Mouse (Mus musculus) spleen, adult 2 months (tissue): ENCODE measurements around the gene Atp1b4. TPM values are rescaled to one million over a fixed set of nuclear protein-coding genes. Genes with fewer than 3 reads are reported as not detected.

ENCODE experiments used
- DNase-seq, 2 experiments: peaks; one replicate each; pipeline versions ENCODE4 v3.0.0 to v3.0.0-alpha.2; 2012 to 2021; ENCODE audit warnings: low spot score in 2 of 2, low read depth in 1 of 2
- H3K27ac ChIP-seq: fragments of 200-500 bp; 2 replicates; pipeline ENCODE4 v1.5.1; 2012; ENCODE audit warnings: low read length, inconsistent platforms; ENCODE audit not compliant: insufficient read depth
- H3K27me3 ChIP-seq: fragments of 200-500 bp; 2 replicates; pipeline ENCODE4 v1.6.1; 2012; ENCODE audit warnings: mild to moderate bottlenecking, moderate library complexity, low read length, inconsistent platforms; ENCODE audit not compliant: control insufficient read depth, insufficient read depth
- H3K36me3 ChIP-seq: fragments of 200-500 bp; 2 replicates; pipeline ENCODE4 v1.6.1; 2012; ENCODE audit warnings: mild to moderate bottlenecking, low read length, inconsistent platforms; ENCODE audit not compliant: control insufficient read depth, insufficient read depth
- H3K4me1 ChIP-seq: fragments of 200-500 bp; 2 replicates; pipeline ENCODE4 v1.6.1; 2011; ENCODE audit warnings: inconsistent platforms; ENCODE audit not compliant: control insufficient read depth, insufficient read depth, insufficient read length
- H3K4me3 ChIP-seq: fragments of 200-500 bp; 2 replicates; pipeline ENCODE4 v1.5.1; 2011; ENCODE audit warnings: mild to moderate bottlenecking, inconsistent platforms; ENCODE audit not compliant: insufficient read depth, insufficient read length; ENCODE audit errors: extremely low read depth
- CTCF ChIP-seq: fragments of 200-500 bp; IDR thresholded peaks from 2 replicates; pipeline ENCODE4 v1.5.1; 2011; ENCODE audit warnings: mild to moderate bottlenecking, inconsistent platforms; ENCODE audit not compliant: insufficient read depth, insufficient read length, insufficient replicate concordance; ENCODE audit errors: extremely low read depth
- POLR2A ChIP-seq: fragments of 200-500 bp; IDR thresholded peaks from 2 replicates; pipeline ENCODE4 v1.6.1; 2011; ENCODE audit warnings: low read depth, low read length, inconsistent platforms
- WGBS: fragments of 180-500 bp; shearing (Covaris S2); methylation state at CpG from one replicate; pipeline ENCODE4 v1.1.7; 2018; 5-methylcytosine and 5-hydroxymethylcytosine counted together
- polyA plus RNA-seq: library from polyadenylated mRNA; depleted of rRNA; stranded (reverse); fragments of >200 nt; gene quantifications from 2 replicates; pipeline ENCODE4 v1.2.3, GENCODE M21; 2012; rRNA removed

Atp1b4 gene
- polyA plus RNA-seq = not detected in 2 replicates

DNA sequence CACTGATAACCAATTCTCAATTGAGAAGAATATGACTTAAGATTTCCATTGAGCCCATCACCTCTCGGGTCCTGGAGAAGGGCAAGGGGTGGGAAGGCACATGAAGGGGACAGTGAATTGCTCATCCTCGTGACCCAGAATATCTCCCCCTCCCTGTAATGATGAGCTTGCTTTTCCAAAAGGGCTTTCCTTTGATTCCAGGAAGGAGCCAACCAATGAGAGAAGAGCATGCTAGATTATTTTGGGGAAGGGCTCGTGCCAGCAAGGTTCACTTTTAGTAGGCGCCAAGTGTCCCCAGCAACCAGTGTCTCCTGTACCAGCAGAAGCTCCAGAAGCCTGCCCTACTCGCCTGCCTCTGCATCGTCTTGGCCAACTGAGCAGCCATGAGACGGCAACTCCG, at the start of gene Atp1b4:
Atp1b4 (plus strand) TSS at position 301 of the 400 bp plus-strand sequence.
- no peak within 1 kb of the TSS for H3K27ac ChIP-seq
- TF ChIP-seq POLR2A = no peak
- TF ChIP-seq CTCF = no peak
- no peaks in the 10 kb centered on the region for H3K27me3 ChIP-seq
- H3K4me3 ChIP-seq = no peak within 1 kb of the TSS
- no peak for DNase-seq
- H3K36me3 ChIP-seq = no peaks in the 10 kb centered on the region
- H3K4me1 ChIP-seq = no peaks in the 10 kb centered on the region
- WGBS = 85% methylated on average over 8 of the region's 8 CpGs

DNA sequence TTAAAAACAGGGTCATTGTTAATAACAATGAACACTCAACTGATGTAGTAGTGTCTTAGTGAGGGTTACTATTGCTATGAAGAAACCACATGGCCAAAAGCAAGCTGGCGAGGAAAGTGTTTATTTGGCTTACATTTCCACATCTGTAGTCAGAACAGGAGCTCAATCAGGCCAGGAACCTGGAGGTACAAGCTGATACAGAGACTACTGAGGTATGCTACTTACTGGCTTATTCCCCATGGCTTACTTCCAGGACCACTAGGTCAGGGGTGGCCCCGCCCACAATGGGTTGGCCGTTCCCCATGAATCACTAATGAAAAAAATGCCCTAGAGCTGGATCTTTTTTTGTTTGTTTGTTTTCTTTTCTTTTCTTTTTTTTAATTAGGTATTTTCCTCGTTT, 7.4 kb upstream of the Atp1b4 start:
- Histone ChIP-seq H3K4me3 (no peak overlapping the region), H3K4me1 (no peaks in the 10 kb centered on the region), H3K27me3 (no peaks in the 10 kb centered on the region), H3K36me3 (no peaks in the 10 kb centered on the region), H3K27ac (no peak overlapping the region)
- WGBS = 66% methylated on average over 4 of the region's 4 CpGs
- DNase-seq = no peak
- TF ChIP-seq CTCF (no peak), POLR2A (no peak)

DNA sequence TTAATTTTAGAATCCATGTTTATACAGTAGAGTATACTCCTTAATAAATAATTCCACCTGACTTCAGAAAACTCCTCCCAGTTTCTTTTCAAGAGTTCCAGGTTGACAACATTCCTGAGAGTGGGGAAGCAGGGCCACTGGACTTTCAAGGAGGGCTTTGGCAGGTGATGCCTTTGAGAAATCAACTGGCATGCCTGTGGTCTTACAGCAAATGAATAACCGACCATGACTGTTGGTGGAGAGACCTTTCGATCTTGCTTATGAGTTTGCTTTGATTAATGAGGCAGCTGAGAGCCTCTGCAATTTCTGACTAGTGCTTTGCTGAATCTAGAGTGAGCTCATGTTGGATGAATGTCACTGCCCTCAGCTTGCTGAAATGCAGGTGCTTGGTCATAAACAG, 4.9 kb upstream of the Atp1b4 start:
- Histone ChIP-seq H3K4me1 (no peaks in the 10 kb centered on the region), H3K36me3 (no peaks in the 10 kb centered on the region), H3K27ac (no peak overlapping the region), H3K27me3 (no peaks in the 10 kb centered on the region), H3K4me3 (no peak overlapping the region)
- TF ChIP-seq POLR2A = no peak
- TF ChIP-seq CTCF = no peak
- WGBS = 88% methylated on average over 2 of the region's 2 CpGs
- no peak for DNase-seq

DNA sequence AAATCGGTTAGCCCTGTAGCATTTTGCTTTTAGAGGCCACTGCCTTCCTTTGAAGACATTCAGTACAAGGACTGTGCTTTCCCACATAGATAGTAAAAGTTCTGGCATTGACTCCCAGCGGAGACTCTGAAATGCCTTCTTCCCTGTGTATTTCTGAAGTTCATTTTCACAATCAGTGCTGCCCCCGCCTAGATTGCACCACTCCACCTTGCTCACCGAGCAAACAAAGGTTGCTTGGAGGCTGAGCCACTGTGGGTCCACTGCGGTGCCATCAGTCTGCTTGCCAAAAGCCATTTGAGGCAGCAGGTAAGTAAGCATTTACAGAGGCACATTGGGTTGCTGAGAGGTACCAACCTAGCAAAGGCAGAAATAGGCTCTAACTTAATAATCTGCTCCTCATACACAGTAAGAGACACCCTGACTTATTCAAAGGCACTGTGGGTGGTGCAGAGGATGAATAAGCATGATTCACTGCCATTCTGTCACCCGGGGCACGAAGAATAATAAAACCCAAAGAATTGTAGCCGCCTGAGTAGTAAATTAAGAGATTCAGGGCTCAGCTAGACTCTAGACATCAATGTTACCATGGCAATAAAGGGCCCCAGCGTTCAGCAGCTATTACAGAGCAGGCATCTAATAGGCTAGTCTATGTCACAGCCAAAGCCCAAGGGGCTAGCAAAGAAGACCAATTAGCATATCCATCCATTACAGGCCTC, 2.9 kb upstream of the Atp1b4 start:
- no peak for DNase-seq
- no peaks in the 10 kb centered on the region for H3K36me3 ChIP-seq
- no peak overlapping the region for H3K4me3 ChIP-seq
- H3K4me1 ChIP-seq = no peaks in the 10 kb centered on the region
- 81% methylated on average over 9 of the region's 9 CpGs for WGBS
- H3K27me3 ChIP-seq = no peaks in the 10 kb centered on the region
- H3K27ac ChIP-seq = no peak overlapping the region
- no peak for TF ChIP-seq POLR2A
- TF ChIP-seq CTCF = no peak

DNA sequence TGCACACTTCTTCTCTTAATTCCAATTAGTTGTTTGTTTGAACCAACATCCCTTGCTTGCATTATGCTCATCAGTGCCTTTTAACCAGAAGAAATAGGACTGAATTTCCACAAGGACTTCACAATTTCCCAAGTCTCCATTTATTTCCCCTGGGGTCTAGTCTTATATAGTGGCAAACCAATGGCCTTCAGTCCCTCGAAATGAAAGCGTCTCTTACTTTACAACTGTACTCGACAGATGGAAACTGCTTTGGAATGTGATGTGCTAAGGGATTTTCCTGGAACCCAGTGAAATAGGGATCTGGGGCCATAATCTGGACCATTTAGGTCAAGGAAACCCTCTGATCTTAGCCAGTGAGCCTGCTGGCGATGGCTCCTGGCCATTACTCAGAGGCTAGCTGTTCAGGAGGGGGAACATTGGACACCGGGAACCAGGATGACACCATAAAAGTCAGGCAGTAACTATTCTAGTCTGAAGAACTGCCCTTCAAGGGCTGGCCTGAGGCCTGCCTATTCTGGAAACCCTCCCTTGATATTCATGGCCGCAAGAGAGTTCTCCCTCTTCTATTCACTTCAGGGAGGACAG, 2.3 kb upstream of the Atp1b4 start:
- DNase-seq = no peak
- Histone ChIP-seq H3K27me3 (no peaks in the 10 kb centered on the region), H3K27ac (no peak overlapping the region), H3K36me3 (no peaks in the 10 kb centered on the region), H3K4me3 (no peak overlapping the region), H3K4me1 (no peaks in the 10 kb centered on the region)
- 86% methylated on average over 6 of the region's 6 CpGs for WGBS
- no peak for TF ChIP-seq POLR2A
- no peak for TF ChIP-seq CTCF

DNA sequence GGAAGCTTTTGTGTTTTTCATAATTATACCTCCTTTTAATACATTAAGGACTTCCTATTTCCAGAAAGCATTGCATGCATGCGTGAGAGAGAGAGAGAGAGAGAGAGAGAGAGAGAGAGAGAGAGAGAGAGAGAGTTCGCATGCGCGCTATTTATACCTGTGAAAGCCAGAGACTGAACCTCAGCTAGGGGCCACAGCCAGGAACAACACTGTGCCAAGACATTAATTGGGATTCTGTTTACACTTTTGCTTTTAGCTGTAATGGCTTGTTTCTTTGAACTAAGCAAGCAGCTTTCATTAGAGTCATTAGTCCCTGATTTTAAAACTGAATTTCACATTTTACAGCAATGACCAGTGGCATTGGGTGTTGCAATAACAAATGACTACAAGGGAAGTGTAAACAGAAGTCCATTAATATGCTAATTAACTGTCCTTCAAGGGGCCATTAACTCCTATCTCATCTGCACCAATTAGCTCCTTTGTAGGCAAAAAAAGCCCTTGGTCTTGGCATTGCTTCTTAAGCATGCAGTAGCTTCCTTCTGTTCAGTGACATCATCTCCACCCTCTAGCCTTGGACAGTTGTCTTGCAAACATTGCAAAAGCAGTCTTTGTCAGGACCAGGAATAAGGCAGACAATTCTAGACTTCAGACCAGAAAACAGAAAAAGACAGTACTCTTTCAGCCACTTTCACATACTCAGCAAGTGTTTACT, 14.9 kb downstream of the Atp1b4 start:
- no peaks in the 10 kb centered on the region for H3K4me1 ChIP-seq
- WGBS = 65% methylated on average over 4 of the region's 4 CpGs
- H3K27ac ChIP-seq = no peak overlapping the region

More for the DNA sequence above, 14.9 kb downstream of the Atp1b4 start:
- no peaks in the 10 kb centered on the region for H3K27me3 ChIP-seq
- TF ChIP-seq CTCF (no peak), POLR2A (no peak)
- H3K4me3 ChIP-seq = no peak overlapping the region
- no peaks in the 10 kb centered on the region for H3K36me3 ChIP-seq
- no peak for DNase-seq
